Mouse (Mus musculus) gastrocnemius, adult 18-20 months (tissue): ENCODE measurements around the gene Gna15. TPM values are rescaled to one million over a fixed set of nuclear protein-coding genes. Genes with fewer than 3 reads are reported as not detected.

Experiments
- DNase-seq: peaks from one replicate; pipeline ENCODE4 v3.0.0; 2021; ENCODE audit warnings: low spot score
- total RNA-seq, 2 experiments: library from RNA; stranded (reverse); gene quantifications; 2 replicates each; pipeline ENCODE4 v1.2.3; 2021

Gene Gna15
- total RNA-seq, 2 experiments from 2014 or later: 0.53 to 0.57 TPM

DNA sequence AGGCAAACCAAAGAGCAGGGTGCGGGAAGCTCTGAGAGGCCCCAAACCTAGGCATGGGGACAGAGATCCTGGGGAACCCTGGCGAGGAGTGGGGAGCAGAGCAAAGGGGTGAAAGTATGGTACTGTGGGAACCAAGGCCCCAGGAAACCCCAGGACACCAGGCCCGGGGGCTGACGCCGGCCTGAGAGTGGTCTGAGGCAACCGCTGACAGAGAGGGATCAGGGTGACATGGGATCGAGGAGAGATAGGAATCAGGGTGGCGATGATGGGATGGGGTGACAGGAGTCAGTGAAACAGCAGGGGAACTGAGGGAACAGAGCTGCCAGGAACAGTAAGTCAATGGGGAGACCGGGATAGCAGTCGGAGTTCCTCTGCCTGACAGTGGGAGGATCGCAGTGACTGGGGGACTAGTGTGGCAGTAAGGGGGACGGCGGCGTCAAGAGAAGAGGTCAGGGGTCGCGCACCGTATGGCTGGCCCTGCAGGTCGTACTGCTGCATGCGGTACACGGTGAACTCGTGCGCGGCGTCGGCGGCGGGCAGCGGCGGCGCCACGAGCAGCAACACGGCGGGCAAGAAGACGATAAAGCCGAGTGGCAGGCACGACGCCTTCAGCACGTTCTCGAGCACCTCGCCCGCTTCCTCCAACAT lies 28.3 kb downstream of the Gna15 start:
- DNase-seq: peak; percentile 34

DNA sequence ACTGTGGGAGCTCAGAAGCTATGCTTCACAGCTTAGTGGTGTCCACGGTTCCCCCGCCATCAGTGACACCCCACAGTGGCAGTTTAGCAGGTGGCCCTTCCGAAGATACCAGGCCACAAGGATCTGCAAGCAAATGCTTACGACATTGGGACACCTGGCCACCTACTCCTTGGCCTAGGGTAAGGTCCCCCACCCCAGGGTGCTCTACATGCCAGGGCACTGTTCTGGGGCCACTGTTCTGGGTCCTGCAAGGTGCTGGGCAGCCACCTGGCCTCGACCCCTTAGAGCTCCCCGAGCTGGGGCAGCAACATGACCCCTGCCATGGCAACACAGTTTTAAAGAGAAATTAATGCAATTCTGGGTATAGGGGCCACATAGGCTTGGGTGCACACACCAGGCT lies 28.9 kb downstream of the Gna15 start:
- DNase-seq: no peak

DNA sequence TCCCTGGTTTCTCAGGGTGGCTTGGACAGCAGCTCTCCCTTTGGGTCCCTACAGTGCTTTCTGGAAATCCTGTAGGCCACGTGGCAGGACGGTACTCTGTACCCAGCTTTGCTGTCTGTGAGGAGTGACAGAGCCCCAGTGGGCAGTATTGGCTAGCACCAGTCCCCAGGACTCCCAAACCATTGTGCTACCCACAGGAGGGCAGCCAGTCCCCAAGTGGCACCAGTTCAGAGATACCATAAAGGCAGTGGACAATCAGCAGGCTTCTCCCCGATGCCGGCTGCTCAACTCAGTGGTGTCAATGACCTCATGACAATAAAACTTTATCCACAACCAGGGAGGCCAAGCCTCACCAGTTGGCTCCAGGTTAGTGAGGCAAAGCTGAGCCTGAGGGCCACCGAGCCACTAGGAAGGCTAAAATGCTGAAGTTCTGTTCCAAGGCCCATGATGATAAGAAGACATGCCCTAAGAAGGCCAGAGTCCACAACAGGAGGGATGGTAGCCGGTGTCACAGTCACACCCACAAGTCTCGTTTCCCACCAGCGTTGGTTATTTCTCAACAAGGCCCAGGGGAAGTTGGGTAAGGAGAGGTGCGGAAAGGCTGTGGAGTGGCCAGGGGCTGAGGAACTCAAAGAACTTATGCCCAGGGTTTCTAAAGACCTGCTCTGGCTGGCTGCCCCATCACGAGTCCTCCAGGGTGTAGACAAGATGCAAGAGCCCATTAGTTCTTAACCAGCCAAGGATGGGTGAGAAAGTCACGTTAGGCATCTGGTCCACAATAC lies 29.6 kb downstream of the Gna15 start:
- no peak for DNase-seq

DNA sequence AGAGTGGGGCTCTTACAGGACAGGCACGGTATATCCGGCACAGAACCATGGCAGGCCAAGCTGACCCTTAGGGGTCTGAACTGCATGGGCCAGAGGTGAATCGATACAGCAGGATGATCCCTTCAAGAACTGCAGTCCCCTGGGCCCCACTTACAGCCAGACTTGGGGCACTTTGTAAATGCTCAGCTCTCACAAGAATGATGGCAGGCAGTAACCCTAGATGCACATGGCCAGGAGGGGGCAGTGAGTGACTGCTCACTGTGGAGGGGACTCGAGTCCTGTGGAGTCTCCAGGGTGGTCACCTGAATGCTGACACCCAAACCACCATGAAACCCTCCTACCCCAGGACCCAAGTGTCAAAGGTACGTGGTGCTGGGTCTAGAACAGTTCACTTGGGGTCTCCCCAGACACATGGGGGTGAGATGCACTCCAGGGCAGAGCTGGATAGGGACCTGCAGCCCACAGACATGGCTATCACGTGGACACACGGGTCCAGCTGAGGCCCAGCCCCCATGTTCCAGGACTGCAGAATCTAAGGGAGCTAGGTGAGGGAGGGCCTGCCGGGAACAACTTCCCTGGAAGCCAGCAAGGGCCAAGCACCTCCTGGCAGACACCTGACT lies 30.3 kb downstream of the Gna15 start:
- no peak for DNase-seq

DNA sequence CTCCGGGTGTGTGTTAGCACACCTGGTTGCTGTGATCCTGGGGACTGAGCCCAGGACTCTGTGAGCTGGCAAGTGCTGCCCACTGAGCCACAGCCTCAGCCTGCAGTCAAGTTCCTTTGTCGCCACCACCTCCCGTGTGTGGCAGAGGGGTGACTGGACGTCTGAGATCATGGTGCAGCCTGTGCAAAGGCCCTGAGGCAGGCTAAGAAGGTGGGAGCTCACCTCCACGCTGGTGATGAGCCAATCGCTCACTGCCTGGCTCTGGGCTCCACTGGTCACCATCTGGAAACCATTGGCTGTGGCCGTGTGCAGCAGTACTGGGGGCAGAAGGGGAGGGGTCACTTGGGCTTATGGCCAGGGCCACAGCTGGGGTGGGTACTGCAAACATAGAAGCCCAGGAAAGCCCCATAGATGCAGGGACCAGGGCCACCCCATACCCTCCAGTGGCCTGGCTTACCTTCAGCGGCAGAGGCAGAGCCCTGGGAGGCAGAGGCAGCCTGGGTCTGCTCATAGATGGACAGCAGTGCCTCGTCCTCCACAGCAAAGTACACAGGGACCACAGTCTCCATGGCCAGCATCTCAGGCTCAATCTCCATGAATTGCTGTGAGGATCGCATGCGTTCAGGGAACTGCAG lies 31.3 kb downstream of the Gna15 start:
- no peak for DNase-seq

DNA sequence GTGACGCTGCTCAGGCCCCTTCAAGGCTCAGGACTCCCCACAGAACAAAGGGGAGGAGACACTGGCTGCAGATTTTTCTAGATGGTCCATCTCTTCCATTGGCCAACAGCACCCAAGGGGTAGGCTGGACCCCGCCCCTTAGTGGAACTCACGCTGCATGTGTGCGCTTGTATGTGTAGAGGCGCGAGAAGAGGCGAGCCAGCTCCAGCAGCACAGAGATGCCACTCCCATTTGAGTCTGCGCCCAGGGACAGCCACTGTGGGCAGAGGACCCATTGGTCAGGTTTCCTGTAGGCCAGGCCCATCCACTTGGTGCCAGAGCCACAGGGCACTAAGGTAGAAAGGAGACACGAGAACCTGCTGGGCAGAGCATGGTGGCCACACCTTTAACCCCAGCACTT lies 33.0 kb downstream of the Gna15 start:
- no peak for DNase-seq

DNA sequence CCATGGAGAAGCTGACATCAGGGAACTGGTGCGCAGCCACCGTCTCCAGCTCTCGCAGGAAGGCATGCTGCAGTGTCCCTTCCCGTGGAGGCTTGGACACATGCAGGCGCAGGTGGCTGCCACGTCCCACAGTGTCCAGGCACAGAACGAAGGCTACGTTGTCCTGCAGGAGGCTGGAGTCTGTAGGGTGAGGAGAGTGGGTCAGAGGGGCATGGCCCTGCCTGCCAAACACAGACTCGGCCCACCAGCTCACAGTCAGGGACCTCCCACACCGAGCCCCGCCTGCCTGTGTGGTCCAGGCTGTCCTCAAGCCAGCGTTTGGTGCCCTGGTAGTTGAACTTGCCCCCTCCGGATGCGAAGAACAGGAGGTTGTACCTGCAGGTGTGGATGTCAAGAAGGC lies 34.1 kb downstream of the Gna15 start:
- no peak for DNase-seq

DNA sequence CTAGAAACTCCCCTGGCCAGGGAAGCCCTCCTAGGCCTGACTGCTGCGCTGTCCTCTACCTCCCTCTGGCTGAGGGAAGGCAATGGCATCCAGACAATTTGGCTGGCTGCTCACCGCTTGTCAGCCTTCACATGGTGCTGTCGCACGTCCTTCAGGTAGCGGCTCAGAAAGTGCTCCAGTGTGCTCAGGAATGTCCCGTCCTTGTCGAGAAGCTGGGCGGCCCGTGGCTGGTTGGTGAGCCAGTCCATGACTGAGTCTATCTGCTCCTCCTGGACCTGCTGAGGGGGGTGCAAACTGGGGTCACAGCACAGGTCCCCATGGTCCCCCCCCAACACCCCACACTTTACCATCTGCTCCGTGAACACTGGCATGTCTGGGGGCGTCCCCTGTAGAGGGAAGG lies 35.9 kb downstream of the Gna15 start:
- no peak for DNase-seq

DNA sequence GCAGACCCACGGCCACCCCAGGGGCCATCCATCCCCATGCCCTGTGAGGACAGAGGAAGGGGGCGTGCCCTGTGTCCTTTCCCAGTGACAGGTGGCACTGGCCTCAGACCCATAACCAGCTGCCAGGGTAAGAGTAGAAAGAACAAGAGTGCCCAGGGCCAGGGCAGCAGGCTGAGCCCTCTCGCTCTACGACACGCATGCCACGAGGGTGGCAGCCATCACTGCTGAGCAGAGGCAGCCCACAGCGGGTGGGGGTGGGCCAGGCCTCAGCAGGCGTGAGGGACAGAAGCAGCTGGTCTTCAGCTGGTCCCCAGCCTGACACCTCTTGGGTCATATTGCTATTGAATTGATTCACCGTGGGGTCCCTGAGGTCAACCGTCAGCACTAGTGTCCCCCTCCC lies 37.5 kb downstream of the Gna15 start:
- DNase-seq: no peak

DNA sequence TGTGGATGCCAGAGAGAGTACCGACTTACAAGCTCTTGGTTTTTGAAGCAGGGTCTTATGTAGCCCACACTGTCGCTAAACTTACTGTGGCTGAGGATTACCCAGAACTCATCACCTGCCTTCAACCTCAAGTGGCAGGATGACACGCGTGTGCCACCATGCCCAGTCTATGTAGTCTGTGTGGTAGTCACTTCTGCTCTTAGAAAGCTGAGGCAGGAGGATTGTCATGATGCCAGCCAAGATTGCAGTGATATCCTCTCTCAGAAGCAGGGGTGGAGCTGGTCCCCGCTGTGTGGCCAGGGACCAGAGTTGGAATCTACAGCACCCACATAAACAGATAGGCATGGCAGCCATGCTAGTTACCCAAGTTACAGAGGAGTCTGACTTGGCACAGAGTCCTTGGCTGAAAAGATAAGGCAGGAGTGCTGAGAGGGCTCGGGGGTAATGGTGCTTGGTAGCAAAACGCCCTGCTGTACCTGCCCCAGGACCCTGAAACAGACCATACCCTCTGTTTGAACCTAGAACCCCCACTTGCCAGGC lies 38.5 kb downstream of the Gna15 start:
- DNase-seq: no peak

DNA sequence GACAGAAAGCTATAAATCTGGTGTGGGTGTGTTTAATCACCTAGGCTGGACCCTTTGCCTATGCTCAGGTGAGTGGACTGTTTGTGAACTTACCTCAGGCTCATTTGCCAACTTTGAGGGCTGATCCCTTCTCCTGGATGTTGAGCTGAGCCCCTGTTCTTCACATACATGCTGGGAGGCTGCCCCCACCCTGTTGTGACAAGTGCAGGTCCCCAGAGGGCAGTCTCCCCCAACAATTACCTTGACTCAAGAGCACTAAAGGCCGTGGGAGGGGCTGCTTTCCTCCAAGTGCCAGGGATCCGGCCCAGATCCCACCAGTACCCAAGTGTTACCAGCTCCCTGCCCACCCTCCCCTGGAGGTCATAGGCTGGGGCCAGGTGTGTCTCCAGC lies 39.0 kb downstream of the Gna15 start:
- DNase-seq: no peak

DNA sequence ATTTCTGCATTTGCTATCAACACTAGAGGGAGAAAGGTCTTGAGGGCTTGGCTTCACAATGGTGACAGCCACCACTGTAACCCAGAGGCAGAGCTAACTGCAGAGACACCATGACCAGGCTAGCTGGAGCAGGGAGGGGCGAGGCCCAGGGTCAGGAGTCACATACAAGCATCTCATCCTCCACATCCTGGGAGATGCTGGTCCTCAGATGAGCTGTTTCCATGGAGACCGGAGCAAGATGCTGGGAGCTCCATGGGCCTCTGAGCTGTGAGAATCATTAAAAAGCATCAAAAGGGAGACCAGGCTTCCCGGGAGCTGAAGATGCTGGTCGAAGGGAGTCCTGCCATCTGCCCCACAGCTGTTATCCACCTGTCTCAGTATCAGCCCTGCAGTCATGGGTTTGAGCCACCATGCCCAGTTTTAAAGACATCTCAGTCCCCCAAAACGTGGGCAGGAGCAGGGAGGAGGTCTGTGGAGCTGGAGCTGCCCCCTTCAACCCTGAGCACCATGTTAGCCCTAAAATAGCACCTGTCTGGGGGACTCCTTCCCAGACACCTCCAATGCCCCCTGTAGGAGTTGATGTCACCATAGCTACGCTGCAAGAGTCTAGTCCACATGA lies 39.5 kb downstream of the Gna15 start:
- DNase-seq: no peak

DNA sequence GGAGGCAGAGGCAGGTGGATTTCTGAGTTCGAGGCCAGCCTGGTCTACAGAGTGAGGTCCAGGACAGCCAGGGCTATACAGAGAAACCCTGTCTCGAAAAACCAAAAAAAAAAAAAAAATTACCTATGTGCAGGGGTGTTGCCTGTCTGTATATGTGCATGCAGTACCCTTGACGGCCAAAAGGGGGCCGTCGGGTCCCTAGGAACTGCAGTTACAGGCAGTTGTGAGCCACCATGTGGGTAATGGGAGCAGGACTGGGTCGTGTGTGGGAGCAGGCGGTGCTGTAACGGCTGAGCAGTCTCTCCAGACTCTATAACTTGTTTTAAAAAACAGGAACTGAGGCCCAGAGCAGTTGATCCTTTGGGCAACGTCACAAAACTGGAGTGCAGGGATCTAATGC lies 40.0 kb downstream of the Gna15 start:
- DNase-seq: no peak

DNA sequence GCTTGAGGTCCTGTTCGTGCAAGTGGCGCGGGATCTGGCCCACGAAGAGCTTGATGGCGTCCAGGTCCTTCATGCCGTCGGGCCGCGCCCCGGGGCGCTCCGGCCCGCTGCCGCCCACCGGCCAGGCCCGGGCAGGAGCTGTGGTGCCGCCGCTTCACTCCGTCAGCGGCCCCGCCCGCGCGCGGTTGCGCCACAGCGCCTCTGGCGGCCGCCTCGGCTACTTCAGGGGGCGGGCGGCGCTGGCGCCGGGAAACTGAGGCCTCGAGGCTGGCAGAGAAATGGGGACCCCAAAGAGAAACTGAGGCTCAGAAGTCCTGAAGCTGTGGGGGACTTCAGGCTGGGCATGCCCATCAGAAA lies 41.5 kb downstream of the Gna15 start, which contains the start of gene Celf5:
Gene Celf5 (minus strand): TSS at position 177 of the 357 bp plus-strand sequence.
- DNase-seq: no peak

DNA sequence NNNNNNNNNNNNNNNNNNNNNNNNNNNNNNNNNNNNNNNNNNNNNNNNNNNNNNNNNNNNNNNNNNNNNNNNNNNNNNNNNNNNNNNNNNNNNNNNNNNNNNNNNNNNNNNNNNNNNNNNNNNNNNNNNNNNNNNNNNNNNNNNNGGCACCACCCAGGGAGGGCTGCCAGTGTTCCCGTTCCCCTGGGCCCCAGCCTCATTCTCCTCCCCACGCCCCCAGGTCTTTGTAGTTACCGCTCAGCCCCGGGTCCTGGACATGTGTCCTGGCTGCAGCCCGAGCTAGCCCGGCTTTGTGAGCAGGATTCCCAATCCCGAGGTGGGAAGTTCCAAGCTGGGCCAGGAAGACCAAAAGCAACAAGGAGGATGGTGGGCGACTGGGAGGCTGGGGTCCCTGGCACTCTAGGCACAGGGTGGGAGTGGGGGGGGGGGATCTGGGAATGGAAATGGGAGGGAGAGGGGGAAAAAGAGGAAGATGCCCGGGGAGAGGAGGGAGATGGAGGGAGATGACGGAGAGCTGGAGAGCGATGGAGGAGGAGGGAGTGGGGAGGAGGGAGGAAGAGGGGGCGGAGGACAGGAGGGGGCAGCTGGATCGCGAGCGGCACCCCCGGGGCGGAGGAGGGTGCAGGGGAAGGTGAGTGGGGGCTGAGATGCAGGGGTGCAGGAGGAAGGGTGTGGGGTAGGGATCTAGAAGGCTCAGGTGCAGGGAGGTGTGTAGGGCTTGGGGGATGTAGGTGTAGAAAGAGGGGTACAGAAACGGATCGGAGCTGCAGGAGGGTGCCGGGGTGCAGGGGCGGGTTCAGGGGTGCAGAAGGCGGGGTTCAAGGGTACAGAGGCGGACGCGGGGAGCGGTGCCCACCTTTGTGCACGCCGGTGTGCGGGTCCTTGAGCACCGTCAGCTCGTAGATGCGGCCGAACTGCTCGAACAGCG lies 42.2 kb downstream of the Gna15 start:
- no peak for DNase-seq

DNA sequence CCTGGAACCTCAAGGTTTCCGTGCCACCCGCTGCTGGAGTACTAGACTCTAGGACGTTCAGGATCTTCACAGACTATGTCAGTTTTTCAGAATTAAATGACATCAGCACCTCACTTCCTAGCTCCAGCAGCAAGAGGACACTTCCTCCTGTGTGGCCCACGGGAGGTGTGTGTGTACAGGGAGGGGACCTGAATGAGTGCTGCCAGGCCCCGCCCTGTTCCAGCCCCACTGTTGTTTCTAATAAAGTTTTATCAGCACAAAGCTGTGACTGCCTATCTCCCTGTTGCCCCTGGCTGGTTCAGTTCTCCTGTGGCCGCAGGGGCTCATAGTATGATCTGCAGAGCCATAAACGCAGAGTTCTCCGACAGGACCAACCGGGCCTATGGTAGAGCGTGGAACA lies 49.6 kb downstream of the Gna15 start:
- no peak for DNase-seq

DNA sequence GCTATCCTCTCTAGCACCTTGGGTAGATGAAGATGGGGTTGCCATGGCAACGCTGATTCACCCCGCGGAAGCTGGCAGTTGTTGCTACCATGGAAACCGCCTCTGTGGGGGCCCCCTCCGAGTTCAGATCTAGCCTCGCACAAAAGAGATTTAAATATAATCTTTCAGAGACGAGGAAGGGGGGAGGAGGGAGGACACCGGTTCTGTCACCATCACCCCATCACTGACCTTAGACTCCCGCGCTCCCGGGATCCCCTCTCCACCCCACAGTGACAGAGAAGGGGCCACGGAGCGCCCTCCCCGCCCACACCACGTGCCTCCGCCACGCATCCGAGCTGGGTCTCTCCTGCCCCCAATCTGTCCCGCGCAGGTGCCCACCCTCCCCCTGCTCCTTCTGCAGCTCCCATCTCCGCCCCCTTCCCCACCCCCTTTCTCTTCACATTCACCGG lies 51.0 kb downstream of the Gna15 start:
- no peak for DNase-seq

DNA sequence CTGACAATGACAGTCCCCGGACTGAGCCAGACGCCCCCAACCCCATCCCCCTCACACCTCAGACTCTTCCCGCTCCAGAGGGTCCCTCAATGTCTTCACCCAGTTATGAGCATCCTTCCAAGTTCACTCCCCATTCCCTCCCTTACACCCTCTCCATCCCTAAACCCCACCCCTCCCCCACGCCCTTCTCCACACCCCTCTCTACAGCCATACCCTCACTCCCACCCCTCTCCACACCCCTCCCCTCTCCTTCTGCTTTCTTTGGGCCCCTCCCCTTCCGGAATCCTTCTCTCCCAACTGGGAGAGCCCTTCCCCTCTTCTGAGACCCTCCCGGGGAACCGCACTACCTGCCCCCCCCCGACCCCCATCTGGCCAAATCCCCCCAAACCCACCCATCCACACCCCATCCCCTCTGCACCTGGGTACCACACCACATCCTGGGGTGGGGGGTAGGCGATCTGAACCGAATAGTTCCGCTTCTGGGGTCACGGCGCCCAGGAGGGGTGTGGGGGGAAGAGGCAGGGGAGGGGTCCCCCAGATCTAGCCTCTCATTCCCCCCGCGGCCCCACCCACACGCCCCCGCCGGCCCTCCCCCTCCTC lies 51.5 kb downstream of the Gna15 start:
- no peak for DNase-seq

DNA sequence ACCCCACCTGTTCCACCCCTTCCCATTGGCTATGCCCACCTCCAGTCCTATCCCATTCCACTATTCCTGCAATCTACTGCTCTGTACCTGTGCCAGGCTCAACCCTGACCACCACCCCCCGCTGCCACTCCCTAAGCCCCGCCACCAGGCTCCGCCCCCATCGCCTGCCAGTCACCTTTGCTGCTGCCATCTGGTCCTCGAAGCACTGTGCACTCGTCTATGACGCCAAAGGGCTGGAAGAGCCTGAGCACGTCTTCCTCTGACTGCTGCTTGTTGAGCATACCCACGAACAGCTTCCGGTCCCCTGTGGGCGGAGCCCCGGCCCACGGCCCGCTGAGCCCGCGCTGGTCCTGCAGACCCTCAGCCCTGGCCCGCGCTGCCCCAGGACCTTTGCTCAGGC lies 53.6 kb downstream of the Gna15 start:
- no peak for DNase-seq

DNA sequence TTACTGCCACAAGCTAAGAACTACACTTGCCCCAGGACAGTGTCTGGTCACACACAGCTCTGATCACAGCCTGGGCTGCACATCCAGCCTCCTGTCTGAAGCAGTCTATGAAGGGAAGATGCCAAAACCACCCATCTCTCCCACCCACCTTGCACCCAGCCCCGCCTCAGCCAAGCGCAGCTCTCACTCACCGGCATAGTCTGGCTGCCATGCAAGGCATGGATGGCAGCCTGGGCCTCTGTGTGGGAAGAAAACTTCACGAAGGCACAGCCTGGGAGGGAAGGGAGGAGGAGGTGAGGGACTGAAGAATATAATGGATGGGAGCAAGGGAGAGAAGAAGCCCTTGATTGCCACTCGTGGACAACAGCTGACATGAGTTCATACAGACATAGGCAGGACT lies 54.8 kb downstream of the Gna15 start:
- DNase-seq: no peak
